Mouse (Mus musculus): ENCODE data around the gene Ass1.

The Ass1 gene

GRCm38 (mm10) chr2:31469931-31470682 lies at the start of gene Ass1:
Gene Ass1 (plus strand): TSS chr2:31470207.
- DNase-seq (ENCODE audit: low spot score) = peak; percentile 85

GRCm38 (mm10) chr2:31420914-31421313 lies 49.1 kb upstream of the Ass1 start:
- DNase-seq (ENCODE audit: low spot score) = no peak

DNA sequence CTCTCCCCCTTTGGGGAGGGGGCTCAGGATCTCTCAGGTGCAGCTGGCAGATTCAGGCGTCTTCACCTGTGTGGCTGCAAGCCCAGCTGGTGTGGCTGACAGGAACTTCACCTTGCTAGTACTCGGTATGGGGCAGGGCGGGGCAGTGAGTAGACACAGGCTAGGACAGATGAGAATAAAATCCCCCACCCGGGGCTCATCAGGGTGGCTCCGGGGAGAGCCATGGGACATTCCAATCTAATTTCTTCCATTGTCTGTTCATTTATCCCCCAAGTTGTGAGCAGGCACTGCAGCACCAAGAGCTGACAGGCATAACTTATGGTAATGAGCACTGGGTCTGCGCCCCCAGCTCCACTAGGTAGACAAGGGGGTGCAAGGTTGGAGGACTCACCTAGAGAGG lies 47.4 kb upstream of the Ass1 start:
- DNase-seq (ENCODE audit: low spot score) = no peak

GRCm38 (mm10) chr2:31431477-31431876 lies 38.5 kb upstream of the Ass1 start:
- DNase-seq (ENCODE audit: low spot score) = no peak

DNA sequence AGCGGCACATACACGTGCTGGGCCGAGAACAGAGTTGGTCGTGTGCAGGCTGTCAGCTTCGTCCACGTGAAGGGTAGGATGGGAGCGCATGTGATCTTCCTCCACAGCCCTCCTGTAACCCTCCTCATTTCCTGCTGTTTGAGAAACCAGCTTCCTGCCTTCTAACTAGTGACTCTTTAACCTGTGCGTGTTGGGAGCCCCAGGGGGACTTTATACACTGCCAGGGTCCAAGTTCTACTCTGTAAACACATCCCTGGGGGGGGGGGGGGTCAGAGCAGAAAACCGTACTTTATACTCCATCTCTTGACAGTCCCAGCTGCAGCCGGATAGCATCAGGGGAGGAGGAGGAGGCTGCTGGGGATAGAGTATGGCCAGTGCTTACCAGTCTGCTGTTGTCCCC lies 35.3 kb upstream of the Ass1 start:
- DNase-seq (ENCODE audit: low spot score) = no peak

GRCm38 (mm10) chr2:31435567-31435966 lies 34.4 kb upstream of the Ass1 start:
- peak; percentile 56 for DNase-seq (ENCODE audit: low spot score)

- no peak for DNase-seq (ENCODE audit: low spot score)
Observed at GRCm38 (mm10) chr2:31437480-31438245, 32.3 kb upstream of the Ass1 start.

GRCm38 (mm10) chr2:31439576-31439975 lies 30.4 kb upstream of the Ass1 start:
- DNase-seq (ENCODE audit: low spot score) = no peak

DNA sequence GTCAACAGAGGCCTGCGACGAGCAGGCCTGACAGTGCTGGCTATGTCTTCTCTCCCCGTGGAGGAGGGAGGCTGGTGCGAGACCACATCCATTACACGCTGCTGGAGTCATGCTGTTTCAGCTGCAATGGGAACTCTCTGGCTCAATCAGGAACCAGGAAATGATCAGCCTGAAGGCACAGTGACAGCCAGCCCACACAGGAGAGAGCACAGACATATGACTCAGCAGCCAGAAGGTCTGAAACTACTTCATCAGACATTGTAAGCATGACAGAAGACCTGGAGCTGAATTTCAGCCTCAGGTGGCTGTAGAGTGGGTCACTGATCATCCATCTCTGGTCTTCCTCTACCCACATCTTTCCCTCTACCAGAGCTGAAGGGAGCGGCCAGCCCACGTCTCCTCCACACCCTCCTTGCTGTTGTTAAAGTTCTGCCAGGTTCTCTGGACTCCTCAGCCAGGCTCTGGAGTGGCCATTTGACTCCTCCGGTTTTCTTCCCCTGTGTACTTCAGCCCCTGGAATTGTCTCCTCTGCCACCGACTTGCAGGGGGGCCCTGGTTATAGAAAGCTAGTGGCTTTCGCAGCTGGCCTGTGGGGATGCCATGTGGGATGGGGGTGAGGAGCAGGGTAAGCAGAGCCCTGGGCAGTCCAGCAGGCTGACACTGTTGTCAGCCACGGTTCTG lies 27.4 kb upstream of the Ass1 start:
- peak; percentile 46 for DNase-seq (ENCODE audit: low spot score)

- no peak for DNase-seq (ENCODE audit: low spot score)
Observed at GRCm38 (mm10) chr2:31446036-31446435, 24.0 kb upstream of the Ass1 start.

DNA sequence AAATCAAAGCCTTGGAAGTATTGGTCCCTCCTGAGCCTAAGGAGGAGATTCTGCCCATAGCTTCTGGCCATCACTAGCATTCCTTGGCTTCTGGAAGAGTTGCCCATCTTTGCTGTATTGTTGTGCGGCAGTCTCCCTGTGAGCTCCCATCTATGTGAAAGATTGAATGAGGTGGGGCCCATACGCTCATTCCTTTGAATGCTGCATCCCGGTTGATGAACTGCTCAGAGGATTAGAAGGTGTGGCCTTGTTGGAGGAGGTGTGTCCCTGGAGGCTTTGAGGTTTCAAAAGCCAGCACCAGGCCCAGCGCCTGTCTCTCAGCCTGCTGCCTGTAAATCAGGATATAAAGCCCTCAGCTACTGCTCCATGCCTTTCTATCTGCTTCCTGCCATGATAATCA lies 23.6 kb upstream of the Ass1 start:
- no peak for DNase-seq (ENCODE audit: low spot score)

- no peak for DNase-seq (ENCODE audit: low spot score)
Observed at GRCm38 (mm10) chr2:31447536-31447935, 22.5 kb upstream of the Ass1 start.

DNA sequence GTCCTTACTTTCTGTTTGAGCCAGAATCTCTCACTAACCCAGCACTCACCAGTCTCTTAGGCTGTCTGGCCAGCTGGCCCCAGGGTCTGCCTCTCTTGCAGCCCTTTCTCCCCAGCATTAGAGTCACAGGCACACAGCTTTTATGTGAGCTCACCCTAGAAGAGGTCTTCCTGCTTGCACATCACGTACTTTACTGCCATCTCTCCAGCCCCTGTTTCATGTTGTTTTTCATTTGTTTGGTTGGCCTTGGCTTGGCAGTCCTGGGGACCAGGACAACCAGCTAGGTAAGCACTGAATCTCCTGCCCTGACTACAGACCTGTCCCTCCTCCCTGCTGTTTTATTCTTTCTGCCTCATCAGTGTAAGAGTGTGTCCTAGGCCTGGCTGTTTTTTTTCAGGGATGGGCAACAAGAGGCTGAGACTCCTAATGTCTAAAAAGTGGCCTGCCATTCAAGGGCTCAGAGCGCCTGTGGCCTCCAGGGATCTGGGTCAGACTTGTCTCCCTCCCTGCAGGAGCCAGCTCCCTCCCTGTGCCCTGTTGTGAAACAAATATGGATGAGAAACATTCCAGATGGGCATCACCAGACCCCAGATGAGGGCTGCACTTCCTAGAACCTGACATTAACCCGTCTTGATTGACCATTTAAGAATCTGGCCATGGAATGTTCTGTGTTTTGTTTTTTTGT lies 21.1 kb upstream of the Ass1 start:
- DNase-seq (ENCODE audit: low spot score) = no peak

- DNase-seq (ENCODE audit: low spot score) = peak; percentile 30
Observed at GRCm38 (mm10) chr2:31449441-31449815, 20.6 kb upstream of the Ass1 start.

DNA sequence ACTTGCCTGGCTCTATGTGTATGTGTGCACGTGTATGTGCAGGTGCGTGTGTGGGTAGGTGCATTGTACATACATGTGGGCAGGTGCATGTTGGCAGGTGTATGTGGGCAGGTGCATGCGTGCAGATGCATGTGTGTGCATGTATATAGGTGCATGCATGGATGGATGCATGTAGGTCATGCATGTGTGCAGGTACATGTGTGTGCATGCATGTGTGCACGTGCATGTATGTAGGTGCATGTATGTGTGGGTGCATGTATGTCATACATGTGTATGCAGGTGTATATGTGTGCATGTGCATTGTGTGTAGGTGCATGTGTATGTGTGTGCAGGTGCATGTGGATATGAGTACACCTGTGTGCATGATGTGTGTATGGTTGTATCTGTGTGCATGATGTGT lies 20.1 kb upstream of the Ass1 start:
- no peak for DNase-seq (ENCODE audit: low spot score)

DNA sequence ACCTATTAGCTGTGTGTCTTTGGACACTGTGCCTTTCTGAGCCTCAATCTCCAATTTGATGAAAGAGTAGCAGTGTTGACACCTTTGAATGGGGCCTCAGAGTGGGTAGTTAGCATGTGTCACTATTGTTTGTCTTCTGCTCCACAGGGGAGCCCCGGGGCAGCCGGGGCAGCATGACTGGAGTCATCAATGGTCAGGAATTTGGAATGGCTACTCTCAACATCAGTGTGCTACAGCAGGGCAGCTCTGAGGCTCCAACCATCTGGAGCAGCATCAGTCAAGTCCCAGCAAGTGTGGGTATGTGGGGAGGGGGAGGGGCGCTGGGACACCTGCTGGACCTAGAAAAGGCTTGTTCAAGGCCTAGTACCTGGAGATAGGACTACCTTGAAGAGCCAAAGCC lies 19.3 kb upstream of the Ass1 start:
- no peak for DNase-seq (ENCODE audit: low spot score)

- DNase-seq (ENCODE audit: low spot score) = no peak
Observed at GRCm38 (mm10) chr2:31451530-31451929, 18.5 kb upstream of the Ass1 start.

DNA sequence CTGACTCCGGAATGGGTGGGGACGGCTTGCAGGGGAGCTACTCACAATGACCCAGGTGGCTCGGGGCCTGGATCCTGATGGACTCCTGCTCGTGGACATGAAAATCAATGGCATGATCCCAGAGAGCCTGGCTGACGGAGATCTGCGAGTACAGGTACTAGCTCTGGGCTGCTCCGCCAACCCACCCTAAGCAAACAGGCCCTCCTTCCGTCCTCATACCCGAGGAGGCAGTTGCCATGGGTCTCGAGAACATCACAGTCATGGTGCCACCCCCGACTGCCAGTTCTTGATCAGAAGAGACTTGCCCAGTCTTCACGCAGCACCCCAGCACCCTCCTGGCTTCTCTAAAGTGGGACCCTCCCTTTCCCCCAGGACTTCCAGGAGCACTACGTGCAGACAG lies 17.0 kb upstream of the Ass1 start:
- DNase-seq (ENCODE audit: low spot score) = no peak

DNA sequence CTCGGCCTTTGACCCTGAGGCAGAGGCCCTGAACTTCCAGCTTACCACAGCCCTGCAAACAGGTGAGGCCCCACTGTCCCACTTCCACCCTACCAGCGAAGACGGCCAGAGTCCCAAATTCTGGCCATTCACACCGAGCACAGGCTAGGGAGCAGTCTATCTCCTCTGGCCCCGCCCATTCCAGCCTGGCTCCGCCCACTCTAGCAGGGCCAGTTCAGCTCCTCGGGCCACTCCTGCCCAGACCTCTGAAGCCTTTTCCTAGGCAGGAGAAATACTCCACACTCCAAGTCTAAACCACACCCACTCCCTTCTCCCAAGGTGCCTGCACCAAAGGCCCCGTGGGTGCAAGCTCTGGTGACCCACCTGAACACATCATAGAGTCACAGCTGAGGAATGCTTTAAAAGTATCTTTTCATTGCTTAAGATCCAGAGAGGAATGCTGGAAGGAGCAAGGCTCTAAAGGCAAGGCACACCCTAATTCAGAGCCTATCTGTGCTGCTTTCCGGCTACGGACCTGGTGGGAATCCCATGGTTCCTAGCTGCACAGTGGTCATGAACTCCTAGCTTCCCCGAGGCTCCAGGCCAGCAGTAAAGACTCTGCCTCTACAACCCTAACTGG lies 16.3 kb upstream of the Ass1 start:
- peak; percentile 78 for DNase-seq (ENCODE audit: low spot score)

- peak; percentile 71 for DNase-seq (ENCODE audit: low spot score)
Observed at GRCm38 (mm10) chr2:31454280-31454679, 15.7 kb upstream of the Ass1 start.

GRCm38 (mm10) chr2:31455418-31455817 lies 14.6 kb upstream of the Ass1 start:
- no peak for DNase-seq (ENCODE audit: low spot score)

DNA sequence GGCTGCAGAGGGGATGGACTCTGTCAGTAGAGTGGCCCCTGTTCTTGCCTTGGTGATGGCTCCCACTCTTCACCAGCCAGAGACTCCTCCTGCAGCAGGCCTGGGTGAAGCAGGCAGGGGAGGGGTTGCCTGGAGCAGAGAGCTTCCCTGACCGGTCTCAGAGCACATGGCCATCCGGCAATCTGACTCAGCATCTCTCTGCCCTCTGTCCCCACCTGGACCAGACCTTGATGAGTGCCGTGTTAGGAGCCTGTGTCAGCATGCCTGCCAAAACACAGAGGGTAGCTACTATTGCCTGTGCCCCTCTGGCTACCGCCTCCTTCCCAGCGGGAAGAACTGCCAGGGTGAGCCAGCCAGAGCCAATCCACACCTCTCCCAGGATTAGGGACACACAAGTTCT lies 11.5 kb upstream of the Ass1 start:
- peak; percentile 65 for DNase-seq (ENCODE audit: low spot score)

All from urinary bladder, postnatal 14 days (tissue).